Mouse (Mus musculus) bone marrow, adult 2 months (tissue): ENCODE results near the gene Cacng7.

Source experiments
- CTCF ChIP-seq: fragments of 200-500 bp; IDR thresholded peaks from 2 replicates; pipeline ENCODE4 v1.5.1; 2011; ENCODE audit warnings: low read length, control low read depth; ENCODE audit not compliant: control insufficient read depth, insufficient read depth
- POLR2A ChIP-seq: fragments of 200-500 bp; IDR thresholded peaks from 2 replicates; pipeline ENCODE4 v1.6.1; 2011; ENCODE audit warnings: low read depth, mild to moderate bottlenecking, control low read depth, low read length, borderline replicate concordance; ENCODE audit not compliant: control insufficient read depth

- TF ChIP-seq CTCF, result no peak
- no peak for TF ChIP-seq POLR2A
Observed at GRCm38 (mm10) chr7:3294794-3295193, 38.0 kb upstream of the Cacng7 start.
